Mouse (Mus musculus): ENCODE measurements around the gene Tbck. TPM values are rescaled to one million over a fixed set of nuclear protein-coding genes. Genes with fewer than 3 reads are reported as not detected.

The Tbck gene
- polyA plus RNA-seq, 1 experiment from 2014 or later = 14.5 TPM

Other genes with a start within 250 kb of the Tbck start
- gene Gimd1, start 54.3 kb upstream of the Tbck start, polyA plus RNA-seq (2015; fragmentation: Nextera tagmentation; extraction: Ambion mirVana) = not detected in 2 replicates
- gene Aimp1, start 226 bp downstream of the Tbck start, polyA plus RNA-seq (2015; fragmentation: Nextera tagmentation; extraction: Ambion mirVana) = 46.4 and 59.9 TPM in 2 replicates